Mouse (Mus musculus): ENCODE measurements around the gene Txnrd1. TPM values are rescaled to one million over a fixed set of nuclear protein-coding genes. Genes with fewer than 3 reads are reported as not detected.

Gene Txnrd1
- 124 and 126 TPM in 2 replicates for polyA plus RNA-seq (2014; fragmentation: Nextera tagmentation; extraction: Ambion mirVana)

GRCm38 (mm10) chr10:82833926-82834325 is at the start of gene Txnrd1:
Gene Txnrd1, plus strand, starts transcription at chr10:82833951.
- DNase-seq (ENCODE audit: low spot score) (no peak), ATAC-seq (ENCODE audit: low FRiP score) (no peak)
- Histone ChIP-seq H3K4me3 (replicated peaks; ENCODE audit: low read length) (no peak within 1 kb of the TSS), H3K4me2 (replicated peaks) (no peak within 1 kb of the TSS), H3K4me1 (replicated peaks; ENCODE audit: control insufficient read depth, insufficient read depth, low read length) (no peaks in the 10 kb centered on the region), H3K27ac (no peak within 1 kb of the TSS), H3K27me3 (ENCODE audit: control insufficient read depth, insufficient read depth, low read length) (no peaks in the 10 kb centered on the region), H3K9me3 (ENCODE audit: control insufficient read depth, low read length) (no peaks in the 10 kb centered on the region), H3K9ac (no peak within 1 kb of the TSS), H3K36me3 (replicated peaks; ENCODE audit: control insufficient read depth, insufficient read depth) (no peaks in the 10 kb centered on the region)
- 67% methylated on average over 9 of the region's 9 CpGs for WGBS

DNA sequence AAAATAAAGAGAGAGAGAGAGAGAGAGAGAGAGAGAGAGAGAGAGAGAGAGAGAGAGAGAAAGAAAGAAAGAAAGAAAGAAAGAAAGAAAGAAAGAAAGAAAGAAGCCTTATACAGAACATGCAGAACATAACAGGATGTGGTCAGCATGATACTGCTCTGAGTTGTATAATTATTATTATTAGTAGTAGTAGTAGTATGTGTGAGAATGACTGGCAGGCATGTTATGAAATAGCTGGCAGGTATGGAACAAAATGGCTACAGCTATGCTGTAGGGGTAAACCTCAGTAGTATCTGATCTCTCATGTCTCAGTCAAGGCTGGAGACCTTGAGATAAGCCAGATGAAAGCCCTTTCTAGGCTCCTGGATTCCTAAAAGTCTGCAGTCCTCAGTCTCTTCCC is 44.6 kb upstream of the Txnrd1 start:
- Histone ChIP-seq H3K9me3 (ENCODE audit: control insufficient read depth, low read length) (no peaks in the 10 kb centered on the region), H3K36me3 (replicated peaks; ENCODE audit: control insufficient read depth, insufficient read depth) (no peaks in the 10 kb centered on the region), H3K4me1 (replicated peaks; ENCODE audit: control insufficient read depth, insufficient read depth, low read length) (no peaks in the 10 kb centered on the region), H3K27me3 (ENCODE audit: control insufficient read depth, insufficient read depth, low read length) (no peaks in the 10 kb centered on the region), H3K4me3 (replicated peaks; ENCODE audit: low read length) (no peak overlapping the region), H3K9ac (no peak overlapping the region), H3K27ac (no peak overlapping the region), H3K4me2 (replicated peaks) (no peak overlapping the region)
- no peak for ATAC-seq (ENCODE audit: low FRiP score)
- DNase-seq (ENCODE audit: low spot score), result no peak

DNA sequence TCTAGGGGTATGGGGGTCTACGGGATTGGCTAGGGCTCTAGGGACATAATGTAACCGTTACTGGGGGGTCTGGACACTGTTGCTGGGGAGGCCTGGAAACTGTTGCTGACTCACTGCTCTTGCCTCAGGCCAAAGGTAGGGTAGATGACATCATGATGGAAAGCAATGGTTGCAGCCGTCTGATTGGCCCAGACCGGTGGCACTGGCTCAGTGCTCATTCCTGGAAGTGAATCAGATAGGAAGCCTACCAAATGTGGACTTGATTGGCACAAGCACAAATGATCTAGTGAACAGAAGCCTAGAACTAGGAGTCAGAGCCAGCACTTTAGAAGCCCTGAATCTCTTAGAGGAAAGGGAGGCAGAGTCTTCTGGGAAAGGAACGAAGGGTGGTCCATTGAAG is 43.2 kb upstream of the Txnrd1 start:
- ATAC-seq (ENCODE audit: low FRiP score) (no peak), DNase-seq (ENCODE audit: low spot score) (no peak)
- Histone ChIP-seq H3K27me3 (ENCODE audit: control insufficient read depth, insufficient read depth, low read length) (no peaks in the 10 kb centered on the region), H3K4me3 (replicated peaks; ENCODE audit: low read length) (no peak overlapping the region), H3K4me1 (replicated peaks; ENCODE audit: control insufficient read depth, insufficient read depth, low read length) (no peaks in the 10 kb centered on the region), H3K27ac (no peak overlapping the region), H3K4me2 (replicated peaks) (no peak overlapping the region), H3K9me3 (ENCODE audit: control insufficient read depth, low read length) (no peaks in the 10 kb centered on the region), H3K9ac (no peak overlapping the region), H3K36me3 (replicated peaks; ENCODE audit: control insufficient read depth, insufficient read depth) (no peaks in the 10 kb centered on the region)
- 88% methylated on average over 5 of the region's 5 CpGs for WGBS

- no peak for ATAC-seq (ENCODE audit: low FRiP score)
- 95% methylated on average over 3 of the region's 3 CpGs for WGBS
- no peak for DNase-seq (ENCODE audit: low spot score)
- no peaks in the 10 kb centered on the region for H3K27me3 ChIP-seq (ENCODE audit: control insufficient read depth, insufficient read depth, low read length)
- no peaks in the 10 kb centered on the region for H3K4me1 ChIP-seq (replicated peaks; ENCODE audit: control insufficient read depth, insufficient read depth, low read length)
- no peaks in the 10 kb centered on the region for H3K9me3 ChIP-seq (ENCODE audit: control insufficient read depth, low read length)
- H3K4me3 ChIP-seq (replicated peaks; ENCODE audit: low read length), result no peak overlapping the region
- no peak overlapping the region for H3K4me2 ChIP-seq (replicated peaks)
- no peaks in the 10 kb centered on the region for H3K36me3 ChIP-seq (replicated peaks; ENCODE audit: control insufficient read depth, insufficient read depth)
- no peak overlapping the region for H3K27ac ChIP-seq
- H3K9ac ChIP-seq, result no peak overlapping the region
Measured at GRCm38 (mm10) chr10:82791713-82792112, 42.0 kb upstream of the Txnrd1 start.

DNA sequence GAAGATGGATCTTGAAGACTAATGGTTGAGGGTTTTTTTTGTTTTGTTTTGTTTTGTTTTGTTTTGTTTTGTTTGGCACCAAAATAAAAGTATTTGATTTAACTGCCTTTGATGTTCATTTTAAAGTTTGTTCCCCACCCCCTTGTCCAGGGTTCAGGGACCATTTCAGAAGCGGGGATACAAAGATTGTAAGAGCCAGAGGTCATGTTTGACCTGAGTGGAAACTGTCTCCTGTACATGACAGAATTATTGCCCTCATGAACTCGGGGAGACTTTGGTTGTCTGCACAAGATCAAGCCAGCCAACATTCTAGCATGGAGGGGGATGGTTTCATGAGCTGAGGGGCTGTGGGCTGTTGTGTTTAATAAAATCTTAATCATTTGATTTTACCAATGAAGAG is 41.4 kb upstream of the Txnrd1 start:
- H3K9me3 ChIP-seq (ENCODE audit: control insufficient read depth, low read length), result no peaks in the 10 kb centered on the region
- DNase-seq (ENCODE audit: low spot score) (no peak), ATAC-seq (ENCODE audit: low FRiP score) (no peak)
- H3K4me2 ChIP-seq (replicated peaks), result no peak overlapping the region
- no peaks in the 10 kb centered on the region for H3K27me3 ChIP-seq (ENCODE audit: control insufficient read depth, insufficient read depth, low read length)
- no peak overlapping the region for H3K4me3 ChIP-seq (replicated peaks; ENCODE audit: low read length)
- 75% methylated on average over 2 of the region's 2 CpGs for WGBS
- no peak overlapping the region for H3K9ac ChIP-seq
- H3K36me3 ChIP-seq (replicated peaks; ENCODE audit: control insufficient read depth, insufficient read depth), result no peaks in the 10 kb centered on the region
- no peaks in the 10 kb centered on the region for H3K4me1 ChIP-seq (replicated peaks; ENCODE audit: control insufficient read depth, insufficient read depth, low read length)
- no peak overlapping the region for H3K27ac ChIP-seq

- ATAC-seq (ENCODE audit: low FRiP score), result peak; percentile 53; the same call in 1 of the 2 replicates
Measured at GRCm38 (mm10) chr10:82795071-82795731, 38.5 kb upstream of the Txnrd1 start.

GRCm38 (mm10) chr10:82795767-82796166 is 38.0 kb upstream of the Txnrd1 start:
- Histone ChIP-seq H3K4me1 (replicated peaks; ENCODE audit: control insufficient read depth, insufficient read depth, low read length) (no peaks in the 10 kb centered on the region), H3K36me3 (replicated peaks; ENCODE audit: control insufficient read depth, insufficient read depth) (no peaks in the 10 kb centered on the region), H3K4me3 (replicated peaks; ENCODE audit: low read length) (no peak overlapping the region), H3K9ac (no peak overlapping the region), H3K27me3 (ENCODE audit: control insufficient read depth, insufficient read depth, low read length) (no peaks in the 10 kb centered on the region), H3K9me3 (ENCODE audit: control insufficient read depth, low read length) (no peaks in the 10 kb centered on the region), H3K27ac (no peak overlapping the region), H3K4me2 (replicated peaks) (peak overlapping the region; percentile 40)
- WGBS, result 49% methylated on average over 8 of the region's 8 CpGs
- no peak for DNase-seq (ENCODE audit: low spot score)
- ATAC-seq (ENCODE audit: low FRiP score), result no peak; the same call in 1 of the 2 replicates

More at GRCm38 (mm10) chr10:82795071-82795731, 38.5 kb upstream of the Txnrd1 start:
- Histone ChIP-seq H3K27me3 (ENCODE audit: control insufficient read depth, insufficient read depth, low read length) (no peaks in the 10 kb centered on the region), H3K36me3 (replicated peaks; ENCODE audit: control insufficient read depth, insufficient read depth) (no peaks in the 10 kb centered on the region), H3K9me3 (ENCODE audit: control insufficient read depth, low read length) (no peaks in the 10 kb centered on the region), H3K4me1 (replicated peaks; ENCODE audit: control insufficient read depth, insufficient read depth, low read length) (no peaks in the 10 kb centered on the region), H3K4me2 (replicated peaks) (peak overlapping the region; percentile 40), H3K9ac (no peak overlapping the region), H3K27ac (peak overlapping the region; percentile 34; the same call in 1 of the 2 replicates), H3K4me3 (replicated peaks; ENCODE audit: low read length) (no peak overlapping the region)
- DNase-seq (ENCODE audit: low spot score), result peak; percentile 40
- WGBS, result 39% methylated on average over 15 of the region's 15 CpGs

GRCm38 (mm10) chr10:82796471-82797118 is 37.2 kb upstream of the Txnrd1 start:
- H3K27ac ChIP-seq, result no peak overlapping the region
- H3K27me3 ChIP-seq (ENCODE audit: control insufficient read depth, insufficient read depth, low read length), result no peaks in the 10 kb centered on the region
- no peaks in the 10 kb centered on the region for H3K9me3 ChIP-seq (ENCODE audit: control insufficient read depth, low read length)
- no peak overlapping the region for H3K9ac ChIP-seq
- no peak for DNase-seq (ENCODE audit: low spot score)
- H3K4me2 ChIP-seq (replicated peaks), result no peak overlapping the region
- no peaks in the 10 kb centered on the region for H3K4me1 ChIP-seq (replicated peaks; ENCODE audit: control insufficient read depth, insufficient read depth, low read length)
- 52% methylated on average over 12 of the region's 12 CpGs for WGBS
- no peak overlapping the region for H3K4me3 ChIP-seq (replicated peaks; ENCODE audit: low read length)
- H3K36me3 ChIP-seq (replicated peaks; ENCODE audit: control insufficient read depth, insufficient read depth), result no peaks in the 10 kb centered on the region
- no peak for ATAC-seq (ENCODE audit: low FRiP score)

- Histone ChIP-seq H3K9ac (no peak overlapping the region), H3K27me3 (ENCODE audit: control insufficient read depth, insufficient read depth, low read length) (no peaks in the 10 kb centered on the region), H3K4me3 (replicated peaks; ENCODE audit: low read length) (no peak overlapping the region), H3K4me1 (replicated peaks; ENCODE audit: control insufficient read depth, insufficient read depth, low read length) (no peaks in the 10 kb centered on the region), H3K9me3 (ENCODE audit: control insufficient read depth, low read length) (no peaks in the 10 kb centered on the region), H3K36me3 (replicated peaks; ENCODE audit: control insufficient read depth, insufficient read depth) (no peaks in the 10 kb centered on the region), H3K27ac (no peak overlapping the region), H3K4me2 (replicated peaks) (no peak overlapping the region)
- DNase-seq (ENCODE audit: low spot score), result no peak
- 93% methylated on average over 4 of the region's 4 CpGs for WGBS
- no peak for ATAC-seq (ENCODE audit: low FRiP score)
Measured at GRCm38 (mm10) chr10:82797119-82797491, 36.6 kb upstream of the Txnrd1 start.

All from hindbrain, embryonic 14.5 days (tissue).